Mouse (Mus musculus): ENCODE data around the gene Ppp1r1a. TPM values are rescaled to one million over a fixed set of nuclear protein-coding genes. Genes with fewer than 3 reads are reported as not detected.

Ppp1r1a gene
- polyA plus RNA-seq, 1 experiment from 2014 or later = 12.3 TPM

DNA sequence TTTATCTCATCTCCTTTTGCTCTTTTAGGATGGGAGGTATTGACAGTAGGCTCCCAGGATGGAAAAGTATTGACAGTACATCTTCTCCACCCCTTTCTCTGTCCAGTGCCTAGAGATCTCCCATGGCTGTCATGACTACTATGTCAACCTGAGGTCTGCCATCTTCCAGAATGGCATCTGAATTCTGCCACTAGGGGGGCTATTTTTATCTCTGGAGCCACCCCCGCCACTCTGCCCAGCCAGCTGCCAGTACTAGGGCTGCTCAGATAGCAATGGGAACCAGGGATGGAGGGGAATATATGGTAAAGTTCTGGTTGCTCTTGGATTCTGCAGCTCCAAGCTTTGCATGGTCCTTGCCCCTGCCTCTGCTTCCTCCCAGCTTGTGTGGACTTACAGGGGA lies 26.2 kb downstream of the Ppp1r1a start:
- no peak for ATAC-seq (ENCODE audit: insufficient read depth, low FRiP score, low read depth)
- H3K4me2 ChIP-seq = no peak overlapping the region
- no peaks in the 10 kb centered on the region for H3K36me3 ChIP-seq
- H3K9me3 ChIP-seq = no peaks in the 10 kb centered on the region
- peaks cover 23% of the 10 kb centered on the region for H3K4me1 ChIP-seq
- H3K27me3 ChIP-seq (replicated peaks) = no peaks in the 10 kb centered on the region
- 56% methylated on average over 1 of the region's 1 CpGs for WGBS
- no peak overlapping the region for H3K9ac ChIP-seq
- H3K4me3 ChIP-seq (replicated peaks) = no peak overlapping the region
- no peak overlapping the region for H3K27ac ChIP-seq

GRCm38 (mm10) chr15:103509317-103509716 lies 28.5 kb downstream of the Ppp1r1a start:
- H3K36me3 ChIP-seq = no peaks in the 10 kb centered on the region
- peaks cover 10% of the 10 kb centered on the region for H3K27me3 ChIP-seq (replicated peaks)
- H3K4me1 ChIP-seq = peaks cover 15% of the 10 kb centered on the region; the same call in 1 of the 2 replicates
- no peak overlapping the region for H3K27ac ChIP-seq
- no peak overlapping the region for H3K4me2 ChIP-seq
- WGBS = 66% methylated on average over 3 of the region's 3 CpGs
- no peaks in the 10 kb centered on the region for H3K9me3 ChIP-seq
- no peak overlapping the region for H3K9ac ChIP-seq
- ATAC-seq (ENCODE audit: insufficient read depth, low FRiP score, low read depth) = no peak
- no peak overlapping the region for H3K4me3 ChIP-seq (replicated peaks)

DNA sequence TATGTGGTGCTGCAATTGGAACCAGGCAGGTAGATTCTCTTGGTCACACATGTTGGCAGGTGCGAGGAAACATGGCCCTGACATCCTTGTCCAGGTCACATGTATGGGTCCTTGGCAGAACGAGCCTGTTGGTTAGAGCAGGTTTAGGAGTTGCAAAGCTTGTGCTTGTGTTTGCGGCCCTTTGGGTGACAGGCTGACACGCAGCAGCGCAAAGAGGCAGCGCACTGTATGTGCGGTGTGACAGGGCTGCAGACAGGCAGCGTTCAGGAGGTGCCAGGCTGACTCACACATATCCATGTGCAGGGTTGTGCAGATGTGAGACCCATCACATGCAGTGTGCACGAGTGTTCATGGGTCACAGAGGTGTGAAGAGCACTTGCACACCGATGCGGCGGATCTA lies 34.1 kb downstream of the Ppp1r1a start:
- H3K9me3 ChIP-seq = no peaks in the 10 kb centered on the region
- peaks cover 22% of the 10 kb centered on the region for H3K27me3 ChIP-seq (replicated peaks)
- H3K4me3 ChIP-seq (replicated peaks) = peak overlapping the region; percentile 54
- no peak for ATAC-seq (ENCODE audit: insufficient read depth, low FRiP score, low read depth)
- no peak overlapping the region for H3K27ac ChIP-seq
- WGBS = 54% methylated on average over 12 of the region's 12 CpGs
- H3K4me2 ChIP-seq = peak overlapping the region; percentile 97
- no peaks in the 10 kb centered on the region for H3K36me3 ChIP-seq
- peaks cover 7% of the 10 kb centered on the region; the same call in 1 of the 2 replicates for H3K4me1 ChIP-seq
- H3K9ac ChIP-seq = no peak overlapping the region

DNA sequence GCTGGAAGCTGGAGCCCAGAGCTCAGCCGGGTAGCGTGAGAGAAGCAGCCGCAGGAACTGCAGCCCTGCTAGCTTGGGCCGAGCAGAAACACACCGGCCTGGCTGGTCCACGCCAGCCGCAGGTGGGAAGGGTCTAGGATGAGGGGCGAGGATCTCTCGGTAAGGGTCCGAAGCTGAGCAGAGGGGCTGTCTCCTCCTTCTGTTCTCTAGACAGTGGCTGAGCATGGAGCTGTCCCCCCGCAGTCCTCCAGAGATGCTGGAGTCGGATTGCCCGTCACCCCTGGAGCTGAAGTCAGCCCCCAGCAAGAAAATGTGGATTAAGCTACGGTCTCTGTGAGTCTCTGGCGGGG lies 34.6 kb downstream of the Ppp1r1a start:
- peak overlapping the region; percentile 54 for H3K4me3 ChIP-seq (replicated peaks)
- H3K4me2 ChIP-seq = peak overlapping the region; percentile 97
- H3K9me3 ChIP-seq = no peaks in the 10 kb centered on the region
- peak overlapping the region; percentile 46 for H3K9ac ChIP-seq
- peaks cover 7% of the 10 kb centered on the region; the same call in 1 of the 2 replicates for H3K4me1 ChIP-seq
- ATAC-seq (ENCODE audit: insufficient read depth, low FRiP score, low read depth) = no peak; the same call in 1 of the 2 replicates
- no peaks in the 10 kb centered on the region for H3K36me3 ChIP-seq
- H3K27ac ChIP-seq = peak overlapping the region; percentile 44; the same call in 1 of the 2 replicates
- peaks cover 22% of the 10 kb centered on the region for H3K27me3 ChIP-seq (replicated peaks)
- 3% methylated on average over 15 of the region's 15 CpGs for WGBS

- Histone ChIP-seq H3K4me1 (peaks cover 7% of the 10 kb centered on the region; the same call in 1 of the 2 replicates), H3K9ac (peak within 1 kb of the TSS; percentile 46), H3K27me3 (replicated peaks) (peaks cover 22% of the 10 kb centered on the region), H3K4me2 (peak within 1 kb of the TSS; percentile 97), H3K9me3 (no peaks in the 10 kb centered on the region), H3K27ac (peak within 1 kb of the TSS; percentile 44; the same call in 1 of the 2 replicates), H3K36me3 (no peaks in the 10 kb centered on the region), H3K4me3 (replicated peaks) (peak within 1 kb of the TSS; percentile 54)
- WGBS = 1% methylated on average over 59 of the region's 63 CpGs
- peak; percentile 94 for ATAC-seq (ENCODE audit: insufficient read depth, low FRiP score, low read depth)
Observed at GRCm38 (mm10) chr15:103502435-103503250, 35.2 kb downstream of the Ppp1r1a start, which contains the start of gene Pde1b. TSS of gene Pde1b (plus strand) at chr15:103503034.

DNA sequence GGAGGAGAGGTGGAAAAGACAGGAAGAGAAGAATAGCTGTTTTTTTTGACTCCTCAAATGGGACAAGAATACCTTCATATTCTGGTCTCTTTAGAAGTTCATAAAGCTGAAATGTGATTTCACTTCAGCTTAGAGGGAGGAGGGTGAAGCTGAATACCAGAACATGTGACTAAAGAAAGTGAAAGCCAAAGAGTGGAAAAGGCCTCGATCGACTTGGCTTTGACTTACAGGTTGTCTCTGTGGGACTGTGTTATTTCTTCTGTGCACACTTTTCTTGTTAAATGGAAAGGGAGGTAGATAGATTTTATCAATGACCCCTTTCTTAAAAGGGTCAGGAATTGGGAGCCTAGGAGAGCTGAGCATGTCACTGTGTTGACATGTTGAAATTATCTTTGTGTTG lies 36.6 kb downstream of the Ppp1r1a start:
- peaks cover 22% of the 10 kb centered on the region for H3K27me3 ChIP-seq (replicated peaks)
- ATAC-seq (ENCODE audit: insufficient read depth, low FRiP score, low read depth) = no peak

DNA sequence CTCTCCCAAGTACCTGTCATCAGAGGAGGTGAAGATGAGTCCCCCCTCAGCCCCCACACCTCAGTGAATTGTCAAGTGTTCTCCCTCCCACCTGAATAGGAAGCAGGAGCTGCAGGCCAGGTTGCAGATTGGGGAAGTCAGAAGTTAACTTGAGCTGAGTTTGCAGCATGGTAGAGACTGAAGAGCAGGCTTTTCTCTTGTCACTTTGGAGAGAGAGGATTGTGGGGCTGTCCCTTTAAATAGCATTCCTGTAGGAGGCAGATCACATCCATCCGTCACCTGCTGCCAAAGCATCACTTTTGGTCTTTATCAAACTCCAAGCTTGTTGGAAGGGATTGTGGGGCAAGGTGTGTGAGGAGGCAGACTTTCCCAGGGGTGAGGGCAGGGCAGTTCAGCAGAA lies 37.1 kb downstream of the Ppp1r1a start:
- peaks cover 22% of the 10 kb centered on the region for H3K27me3 ChIP-seq (replicated peaks)
- no peak for ATAC-seq (ENCODE audit: insufficient read depth, low FRiP score, low read depth)
- 89% methylated on average over 1 of the region's 1 CpGs for WGBS

More for the DNA sequence above, 36.6 kb downstream of the Ppp1r1a start:
- H3K9ac ChIP-seq = no peak overlapping the region
- WGBS = 37% methylated on average over 2 of the region's 2 CpGs
- H3K4me3 ChIP-seq (replicated peaks) = no peak overlapping the region
- no peaks in the 10 kb centered on the region for H3K36me3 ChIP-seq
- no peak overlapping the region for H3K4me2 ChIP-seq
- H3K4me1 ChIP-seq = peaks cover 7% of the 10 kb centered on the region; the same call in 1 of the 2 replicates
- no peak overlapping the region for H3K27ac ChIP-seq
- H3K9me3 ChIP-seq = no peaks in the 10 kb centered on the region

GRCm38 (mm10) chr15:103498157-103498556 lies 39.6 kb downstream of the Ppp1r1a start:
- Histone ChIP-seq H3K36me3 (no peaks in the 10 kb centered on the region), H3K4me3 (replicated peaks) (no peak overlapping the region), H3K4me2 (no peak overlapping the region), H3K27me3 (replicated peaks) (peaks cover under 1% of the 10 kb centered on the region; the same call in 1 of the 2 replicates), H3K4me1 (peaks cover 1% of the 10 kb centered on the region; the same call in 1 of the 2 replicates), H3K9ac (no peak overlapping the region), H3K9me3 (no peaks in the 10 kb centered on the region), H3K27ac (no peak overlapping the region)
- 34% methylated on average over 3 of the region's 3 CpGs for WGBS
- ATAC-seq (ENCODE audit: insufficient read depth, low FRiP score, low read depth) = no peak

More for the DNA sequence above, 37.1 kb downstream of the Ppp1r1a start:
- H3K9me3 ChIP-seq = no peaks in the 10 kb centered on the region
- H3K27ac ChIP-seq = no peak overlapping the region
- no peaks in the 10 kb centered on the region for H3K36me3 ChIP-seq
- H3K9ac ChIP-seq = no peak overlapping the region
- H3K4me3 ChIP-seq (replicated peaks) = no peak overlapping the region
- H3K4me1 ChIP-seq = peaks cover 7% of the 10 kb centered on the region; the same call in 1 of the 2 replicates
- H3K4me2 ChIP-seq = no peak overlapping the region

GRCm38 (mm10) chr15:103496204-103497140 lies 41.3 kb downstream of the Ppp1r1a start:
- Histone ChIP-seq H3K9ac (no peak overlapping the region), H3K4me1 (no peaks in the 10 kb centered on the region), H3K36me3 (no peaks in the 10 kb centered on the region), H3K27me3 (replicated peaks) (no peaks in the 10 kb centered on the region), H3K9me3 (no peaks in the 10 kb centered on the region), H3K4me3 (replicated peaks) (no peak overlapping the region), H3K4me2 (no peak overlapping the region), H3K27ac (no peak overlapping the region)
- no peak for ATAC-seq (ENCODE audit: insufficient read depth, low FRiP score, low read depth)
- WGBS = 70% methylated on average over 10 of the region's 10 CpGs

GRCm38 (mm10) chr15:103488336-103488735 lies 49.5 kb downstream of the Ppp1r1a start:
- Histone ChIP-seq H3K9ac (no peak overlapping the region), H3K27ac (peak overlapping the region; percentile 40), H3K36me3 (no peaks in the 10 kb centered on the region), H3K4me1 (peaks cover 6% of the 10 kb centered on the region; the same call in 1 of the 2 replicates), H3K27me3 (replicated peaks) (no peaks in the 10 kb centered on the region), H3K9me3 (no peaks in the 10 kb centered on the region), H3K4me3 (replicated peaks) (no peak overlapping the region), H3K4me2 (no peak overlapping the region)
- 50% methylated on average over 4 of the region's 4 CpGs for WGBS
- no peak for ATAC-seq (ENCODE audit: insufficient read depth, low FRiP score, low read depth)

DNA sequence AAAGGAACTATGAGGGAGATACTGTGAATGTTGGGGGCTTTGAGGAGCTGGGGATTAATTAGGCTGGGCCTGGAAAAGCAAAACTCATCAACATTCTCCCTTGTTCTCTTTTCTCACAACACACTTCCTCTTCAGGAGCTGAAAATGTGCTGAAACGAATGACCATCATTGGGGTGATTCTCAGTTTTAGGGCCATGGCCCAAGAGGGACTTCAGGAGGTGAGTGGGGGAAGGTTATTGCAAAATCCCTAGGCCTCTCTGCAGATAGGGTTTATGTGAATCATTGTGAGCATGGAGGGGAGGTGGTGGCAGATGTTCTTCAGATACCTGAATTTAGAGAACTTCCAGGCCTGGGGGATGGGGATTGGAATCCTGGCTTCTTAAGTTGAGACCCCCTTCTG lies 51.1 kb downstream of the Ppp1r1a start:
- no peak for ATAC-seq (ENCODE audit: insufficient read depth, low FRiP score, low read depth)
- H3K27me3 ChIP-seq (replicated peaks) = no peaks in the 10 kb centered on the region
- WGBS = 47% methylated on average over 1 of the region's 1 CpGs

More for the DNA sequence above, 51.1 kb downstream of the Ppp1r1a start:
- Histone ChIP-seq H3K9ac (no peak overlapping the region), H3K4me3 (replicated peaks) (no peak overlapping the region), H3K27ac (no peak overlapping the region), H3K36me3 (no peaks in the 10 kb centered on the region), H3K4me1 (peaks cover 6% of the 10 kb centered on the region; the same call in 1 of the 2 replicates), H3K9me3 (no peaks in the 10 kb centered on the region), H3K4me2 (no peak overlapping the region)

Measured in stomach, embryonic 15.5 days (tissue).